ENCODE assay signal across 8 mouse cellular contexts in genomic region chr17:70755039-70755668, GRCm38 (mm10).
DNase-seq lines count a peak whose midpoint lies in the region; ATAC-seq and TF ChIP-seq lines count a peak whose summit lies in the region.

No protein-coding gene starts in this region.

- no peak for TF ChIP-seq POLR2A in embryonic fibroblast, embryonic 13.5 days (IDR thresholded peaks at IDR 0.05; ENCODE audit: low read depth, low read length)
- no peak for TF ChIP-seq POLR2A in liver, adult 2 months (IDR thresholded peaks at IDR 0.05; ENCODE audit: extremely low read depth, insufficient read depth, low read length)

- no peaks in the 10 kb centered on the region for H3K9me3 ChIP-seq in heart, embryonic 12.5 days (replicated peaks)
- no peaks in the 10 kb centered on the region for H3K9me3 ChIP-seq in kidney, embryonic 16.5 days (ENCODE audit: low read length)

- H3K36me3 ChIP-seq in heart, embryonic 12.5 days: no peaks in the 10 kb centered on the region
- H3K36me3 ChIP-seq in kidney, embryonic 16.5 days (ENCODE audit: insufficient read depth, low read length): no peaks in the 10 kb centered on the region
- H3K36me3 ChIP-seq in liver, adult 2 months (ENCODE audit: control insufficient read depth, insufficient read depth, low read length): no peaks in the 10 kb centered on the region

- peak; percentile 33 for ATAC-seq in heart, embryonic 12.5 days (ENCODE audit: insufficient number of reproducible peaks, low FRiP score)
- ATAC-seq in kidney, embryonic 16.5 days (ENCODE audit: low FRiP score, low TSS enrichment): peak; percentile 55
- ATAC-seq in monocyte, adult 5-6 weeks (replicated peaks; ENCODE audit: insufficient number of reproducible peaks, low FRiP score, low TSS enrichment, poor library complexity, severe bottlenecking): peak; percentile 75

- WGBS in heart, embryonic 12.5 days: under 1% methylated on average over 22 of the region's 22 CpGs
- under 1% methylated on average over 22 of the region's 22 CpGs for WGBS in kidney, embryonic 16.5 days
- under 1% methylated on average over 22 of the region's 22 CpGs for WGBS in liver, adult 2 months

- no peaks in the 10 kb centered on the region for H3K79me2 ChIP-seq in liver, adult 2 months (ENCODE audit: control insufficient read depth, insufficient read depth, low read length)

- H3K27me3 ChIP-seq in heart, embryonic 12.5 days (replicated peaks): 0 out of 2 replicates have a peak, but pooled peaks cover 6% of the 10 kb centered on the region
- no peaks in the 10 kb centered on the region for H3K27me3 ChIP-seq in kidney, embryonic 16.5 days (ENCODE audit: insufficient read depth, low read length)
- no peaks in the 10 kb centered on the region for H3K27me3 ChIP-seq in liver, adult 2 months (ENCODE audit: control insufficient read depth, insufficient read depth, low read length)

- peak overlapping the region; percentile 42 for H3K4me3 ChIP-seq in embryonic fibroblast, embryonic 13.5 days (ENCODE audit: insufficient read depth, low read length)
- peak overlapping the region; percentile 49 for H3K4me3 ChIP-seq in heart, embryonic 12.5 days
- H3K4me3 ChIP-seq in kidney, embryonic 16.5 days (ENCODE audit: low read length): peak overlapping the region; percentile 48
- peak overlapping the region; percentile 23; the same call in 1 of the 2 replicates for H3K4me3 ChIP-seq in liver, adult 2 months (ENCODE audit: insufficient read depth, low read depth, low read length)

- peak; percentile 84 for DNase-seq in 416B (ENCODE audit: low read depth)
- peak; percentile 71 to 86 for DNase-seq in adrenal gland, postnatal 4 days (ENCODE audit: low spot score in 2 of 2)
- DNase-seq in liver, adult 2 months (ENCODE audit: extremely low read depth, low read depth, low spot score): peak; percentile 57
- peak; percentile 52 to 53 for DNase-seq in spleen, postnatal 36 days (ENCODE audit: low spot score in 2 of 2)

- peak overlapping the region; percentile 67 for H3K9ac ChIP-seq in heart, embryonic 12.5 days
- H3K9ac ChIP-seq in kidney, embryonic 16.5 days (replicated peaks; ENCODE audit: low read length): peak overlapping the region; percentile 54
- peak overlapping the region; percentile 29 for H3K9ac ChIP-seq in liver, adult 2 months (ENCODE audit: low read depth, low read length)

- TF ChIP-seq CTCF in embryonic fibroblast, embryonic 13.5 days (IDR thresholded peaks at IDR 0.05; ENCODE audit: borderline replicate concordance, insufficient read depth, low read length): peak; percentile 78; the same call in 1 of the 2 replicates
- peak; percentile 99 for TF ChIP-seq CTCF in liver, adult 2 months (IDR thresholded peaks at IDR 0.05; ENCODE audit: low read depth, low read length)

- H3K4me1 ChIP-seq in embryonic fibroblast, embryonic 13.5 days (ENCODE audit: control insufficient read depth, insufficient read depth, low read length): peaks cover 2% of the 10 kb centered on the region
- peaks cover 13% of the 10 kb centered on the region for H3K4me1 ChIP-seq in heart, embryonic 12.5 days (replicated peaks)
- peaks cover 36% of the 10 kb centered on the region for H3K4me1 ChIP-seq in kidney, embryonic 16.5 days (ENCODE audit: insufficient read depth, low read length)
- H3K4me1 ChIP-seq in liver, adult 2 months (ENCODE audit: control insufficient read depth, insufficient read depth, low read length): peaks cover 9% of the 10 kb centered on the region

- peak overlapping the region; percentile 97 for H3K27ac ChIP-seq in embryonic fibroblast, embryonic 13.5 days (ENCODE audit: insufficient read depth, low read length)
- H3K27ac ChIP-seq in heart, embryonic 12.5 days (ENCODE audit: poor library complexity, severe bottlenecking): peak overlapping the region; percentile 81
- peak overlapping the region; percentile 92 for H3K27ac ChIP-seq in kidney, embryonic 16.5 days (ENCODE audit: low read length)
- no peak overlapping the region for H3K27ac ChIP-seq in liver, adult 2 months (replicated peaks; ENCODE audit: insufficient read depth, low read depth, low read length)

- peak overlapping the region; percentile 88 for H3K4me2 ChIP-seq in heart, embryonic 12.5 days
- H3K4me2 ChIP-seq in kidney, embryonic 16.5 days (replicated peaks; ENCODE audit: low read depth, low read length): peak overlapping the region; percentile 65
